Mouse (Mus musculus) heart, embryonic 14.5 days (tissue): ENCODE results near the gene Rtbdn. TPM values are rescaled to one million over a fixed set of nuclear protein-coding genes. Genes with fewer than 3 reads are reported as not detected.

ENCODE experiments used
- ATAC-seq: fragments of 200-750 bp; cut with Nextera tagmentation; 2 replicates; pipeline ENCODE4 v1.8.0; 2017; ENCODE audit warnings: low read depth, moderate TSS enrichment; ENCODE audit not compliant: insufficient number of reproducible peaks, insufficient read depth, low FRiP score
- H3K27ac ChIP-seq, 2 experiments: fragments of 200-500 bp in 1 of 2; fragments of 300-500 bp in 1 of 2; sonication (generic) in 1 of 2; replicated peaks in 1 of 2; 2 replicates each; pipeline ENCODE4 v1.5.1; 2012 to 2014; ENCODE audit warnings: low read depth in 2 of 2, low read length in 2 of 2, control low read depth in 1 of 2, mild to moderate bottlenecking in 1 of 2, mixed read lengths in 1 of 2; ENCODE audit not compliant: control insufficient read depth in 1 of 2, insufficient read depth in 1 of 2
- H3K27me3 ChIP-seq: fragments of 300-500 bp; sonication (generic); 2 replicates; pipeline ENCODE4 v1.6.1; 2014; ENCODE audit warnings: mild to moderate bottlenecking, low read length, control low read depth; ENCODE audit not compliant: control insufficient read depth, insufficient read depth
- H3K36me3 ChIP-seq: fragments of 300-500 bp; sonication (generic); 2 replicates; pipeline ENCODE4 v1.6.1; 2014; ENCODE audit warnings: mild to moderate bottlenecking, control low read depth, low read length, mixed read lengths; ENCODE audit not compliant: control insufficient read depth, insufficient read depth
- H3K4me1 ChIP-seq, 2 experiments: fragments of 200-500 bp in 1 of 2; fragments of 300-500 bp in 1 of 2; sonication (generic) in 1 of 2; 2 replicates each; pipeline ENCODE4 v1.6.1; 2012 to 2014; ENCODE audit warnings: low read length in 2 of 2, control low read depth in 1 of 2, mixed read lengths in 1 of 2; ENCODE audit not compliant: control insufficient read depth in 2 of 2, insufficient read depth in 2 of 2
- H3K4me2 ChIP-seq: fragments of 300-500 bp; sonication (generic); 2 replicates; pipeline ENCODE4 v1.6.1; 2014; ENCODE audit warnings: mild to moderate bottlenecking, low read length
- H3K4me3 ChIP-seq, 2 experiments: fragments of 200-500 bp in 1 of 2; fragments of 300-500 bp in 1 of 2; sonication (generic) in 1 of 2; 2 replicates each; pipeline ENCODE4 v1.5.1; 2012 to 2014; ENCODE audit warnings: low read length in 2 of 2, mild to moderate bottlenecking in 2 of 2, control low read depth in 1 of 2, low read depth in 1 of 2, moderate library complexity in 1 of 2; ENCODE audit not compliant: control insufficient read depth in 1 of 2, insufficient read depth in 1 of 2
- H3K9ac ChIP-seq: fragments of 300-500 bp; sonication (generic); 2 replicates; pipeline ENCODE4 v1.6.1; 2014; ENCODE audit warnings: mild to moderate bottlenecking, low read length
- H3K9me3 ChIP-seq: fragments of 300-500 bp; sonication (generic); 2 replicates; pipeline ENCODE4 v1.6.1; 2016; ENCODE audit warnings: low read length, control low read depth; ENCODE audit not compliant: control insufficient read depth
- WGBS: fragments of 180-500 bp; shearing (Covaris S2); extraction: QIAGEN DNeasy Blood & Tissue Kit; methylation state at CpG from one replicate; pipeline ENCODE4 v1.1.7; 2014; 5-methylcytosine and 5-hydroxymethylcytosine counted together
- microRNA-seq: library from miRNA; unstranded; fragments of <30 nt; microRNA quantifications from one replicate; pipeline ENCODE4, GENCODE M21; 2016
- polyA plus RNA-seq: library from polyadenylated mRNA; unstranded; fragments of >200 nt; fragmentation: Nextera tagmentation; extraction: Ambion mirVana; gene quantifications from 2 replicates; pipeline ENCODE4 v1.2.1, GENCODE M21; 2014

The Rtbdn gene
- polyA plus RNA-seq, 1 experiment from 2014 or later: 0.12 TPM

DNA sequence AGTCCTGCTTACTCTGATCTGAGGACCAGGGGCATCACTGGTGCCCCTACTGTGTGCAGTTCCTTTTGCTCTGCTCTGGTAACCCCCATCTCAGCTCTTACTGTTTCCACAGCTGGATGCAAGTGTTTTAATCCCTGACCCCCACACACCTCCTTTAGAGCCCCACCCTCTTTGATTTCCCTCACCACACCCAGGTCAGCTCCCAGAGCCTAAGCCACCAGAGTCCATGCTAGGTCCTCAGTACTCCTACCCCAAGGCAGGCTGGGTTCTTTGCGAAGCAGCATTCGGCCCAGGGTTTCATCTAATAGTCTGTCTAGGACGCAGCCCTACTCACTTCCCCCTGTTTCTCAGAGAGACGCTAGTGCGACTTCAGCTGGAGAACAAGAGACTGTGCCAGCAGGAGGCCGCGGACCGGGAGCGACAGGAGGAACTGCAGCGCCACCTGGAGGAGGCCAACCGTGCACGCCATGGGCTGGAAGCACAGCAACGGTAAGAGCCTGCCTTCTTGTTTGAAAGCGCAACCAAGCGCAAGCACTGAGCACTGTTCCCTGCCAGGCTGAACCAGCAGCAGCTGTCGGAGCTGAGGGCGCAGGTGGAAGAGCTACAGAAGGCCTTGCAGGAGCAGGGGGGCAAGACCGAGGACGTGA, 51.0 kb downstream of the Rtbdn start:
- 5% methylated on average over 19 of the region's 19 CpGs for WGBS
- peak overlapping the region; percentile 34; the same call in 1 of the 2 replicates for H3K9ac ChIP-seq
- H3K4me1 ChIP-seq: peaks cover 2% of the 10 kb centered on the region in 2 experiments; a peak in 1 of 4 replicates
- peak; percentile 67 for ATAC-seq
- H3K4me2 ChIP-seq: peak overlapping the region; percentile 39
- H3K36me3 ChIP-seq: no peaks in the 10 kb centered on the region
- H3K4me3 ChIP-seq: no peak overlapping the region
- no peak overlapping the region for H3K27ac ChIP-seq
- no peaks in the 10 kb centered on the region for H3K9me3 ChIP-seq
- H3K27me3 ChIP-seq: peaks cover 28% of the 10 kb centered on the region

Small RNA genes lying within 50 kb of the gene (microRNA-seq; reads per million reads assigned to microRNA genes)
- gene Gm24197: not detected

Other genes with a start within 250 kb of the Rtbdn start
- 12.1 and 13.7 TPM in 2 replicates for gene Lyl1, start 245.5 kb upstream of the Rtbdn start, polyA plus RNA-seq
- 5.2 and 5.9 TPM in 2 replicates for gene G430095P16Rik, start 224.0 kb upstream of the Rtbdn start, polyA plus RNA-seq
- gene Nfix, start 146.6 kb upstream of the Rtbdn start, polyA plus RNA-seq: 16.3 and 16.8 TPM in 2 replicates
- gene Dand5, start 124.2 kb upstream of the Rtbdn start, polyA plus RNA-seq: 5.9 and 6.6 TPM in 2 replicates
- 49.9 and 53.0 TPM in 2 replicates for gene Gadd45gip1, start 115.5 kb upstream of the Rtbdn start, polyA plus RNA-seq
- 122 and 125 TPM in 2 replicates for gene Rad23a, start 106.3 kb upstream of the Rtbdn start, polyA plus RNA-seq
- gene Calr, start 100.1 kb upstream of the Rtbdn start, polyA plus RNA-seq: 500 and 527 TPM in 2 replicates
- 47.6 and 50.7 TPM in 2 replicates for gene Farsa, start 90.0 kb upstream of the Rtbdn start, polyA plus RNA-seq
- gene Syce2, start 74.9 kb upstream of the Rtbdn start, polyA plus RNA-seq: 23.7 and 25.2 TPM in 2 replicates
- 34.0 and 38.6 TPM in 2 replicates for gene Gcdh, start 53.1 kb upstream of the Rtbdn start, polyA plus RNA-seq
- 1.8 and 2.5 TPM in 2 replicates for gene Klf1, start 45.1 kb upstream of the Rtbdn start, polyA plus RNA-seq
- gene Dnase2a, start 38.4 kb upstream of the Rtbdn start, polyA plus RNA-seq: 4.5 and 5.5 TPM in 2 replicates
- 0.08 and 0.23 TPM in 2 replicates for gene Mast1, start 9.6 kb upstream of the Rtbdn start, polyA plus RNA-seq
- not detected in 2 replicates for gene Gm49661, start 22.4 kb downstream of the Rtbdn start, polyA plus RNA-seq
- 792 and 804 TPM in 2 replicates for gene Prdx2, start 22.6 kb downstream of the Rtbdn start, polyA plus RNA-seq
- gene Rnaseh2a, start 22.8 kb downstream of the Rtbdn start, polyA plus RNA-seq: 71.8 and 80.8 TPM in 2 replicates
- 10.1 and 10.9 TPM in 2 replicates for gene Junb, start 31.7 kb downstream of the Rtbdn start, polyA plus RNA-seq
- 5.0 and 5.1 TPM in 2 replicates for gene Hook2, start 43.6 kb downstream of the Rtbdn start, polyA plus RNA-seq
- gene Best2, start 67.5 kb downstream of the Rtbdn start, polyA plus RNA-seq: not detected in 2 replicates
- 91.5 and 109 TPM in 2 replicates for gene Asna1, start 78.3 kb downstream of the Rtbdn start, polyA plus RNA-seq
- gene Trir, start 79.8 kb downstream of the Rtbdn start, polyA plus RNA-seq: 92.0 and 95.9 TPM in 2 replicates
- gene Tnpo2, start 89.9 kb downstream of the Rtbdn start, polyA plus RNA-seq: 13.0 and 15.2 TPM in 2 replicates
- 16.6 and 21.6 TPM in 2 replicates for gene Fbxw9, start 113.1 kb downstream of the Rtbdn start, polyA plus RNA-seq
- gene Gm5741, start 121.0 kb downstream of the Rtbdn start, polyA plus RNA-seq: not detected in 2 replicates
- 50.7 and 55.8 TPM in 2 replicates for gene Dhps, start 124.8 kb downstream of the Rtbdn start, polyA plus RNA-seq
- gene Wdr83os, start 133.7 kb downstream of the Rtbdn start, polyA plus RNA-seq: 125 and 136 TPM in 2 replicates
- 35.4 and 43.0 TPM in 2 replicates for gene Wdr83, start 134.3 kb downstream of the Rtbdn start, polyA plus RNA-seq
- gene Man2b1, start 136.3 kb downstream of the Rtbdn start, polyA plus RNA-seq: 32.9 and 35.7 TPM in 2 replicates
- 0.80 and 1.1 TPM in 2 replicates for gene Zfp791, start 176.1 kb downstream of the Rtbdn start, polyA plus RNA-seq
- gene Cks1brt, start 204.9 kb downstream of the Rtbdn start, polyA plus RNA-seq: not detected in 2 replicates